Mouse (Mus musculus): ENCODE measurements around the gene Tvp23a.

- TF ChIP-seq POLR2A (IDR thresholded peaks at IDR 0.05; ENCODE audit: extremely low read depth, insufficient read depth, low read length): no peak
- no peak for TF ChIP-seq CTCF (IDR thresholded peaks at IDR 0.05; ENCODE audit: low read depth, low read length)
Measured at GRCm38 (mm10) chr16:10384060-10384497, 63.1 kb downstream of the Tvp23a start.
